Mouse (Mus musculus) limb, embryonic 12.5 days (tissue): ENCODE measurements around the gene Psmc6. TPM values are rescaled to one million over a fixed set of nuclear protein-coding genes. Genes with fewer than 3 reads are reported as not detected.
A peak's percentile ranks its signal among the peaks of the same experiment; 100 is the strongest.

ENCODE experiments used
- ATAC-seq: fragments of 200-750 bp; cut with Nextera tagmentation; 2 replicates; pipeline ENCODE4 v1.8.0; 2017; ENCODE audit warnings: low read depth, moderate TSS enrichment; ENCODE audit not compliant: insufficient number of reproducible peaks, insufficient read depth, low FRiP score, low TSS enrichment
- H3K27ac ChIP-seq: fragments of 300-500 bp; sonication (generic); 2 replicates; pipeline ENCODE4 v1.5.1; 2016; ENCODE audit warnings: mild to moderate bottlenecking, moderate library complexity
- H3K27me3 ChIP-seq: fragments of 300-500 bp; sonication (generic); 2 replicates; pipeline ENCODE4 v1.6.1; 2016; ENCODE audit warnings: mild to moderate bottlenecking, moderate library complexity
- H3K36me3 ChIP-seq: fragments of 300-500 bp; sonication (generic); 2 replicates; pipeline ENCODE4 v1.6.1; 2016; ENCODE audit warnings: mild to moderate bottlenecking, moderate library complexity
- H3K4me1 ChIP-seq: fragments of 300-500 bp; sonication (generic); replicated peaks from 2 replicates; pipeline ENCODE4 v1.6.1; 2016
- H3K4me2 ChIP-seq: fragments of 300-500 bp; sonication (generic); 2 replicates; pipeline ENCODE4 v1.6.1; 2016; ENCODE audit warnings: mild to moderate bottlenecking, moderate library complexity
- H3K4me3 ChIP-seq: fragments of 300-500 bp; sonication (generic); replicated peaks from 2 replicates; pipeline ENCODE4 v1.5.1; 2016; ENCODE audit warnings: mild to moderate bottlenecking
- H3K9ac ChIP-seq: fragments of 300-500 bp; sonication (generic); replicated peaks from 2 replicates; pipeline ENCODE4 v1.6.1; 2016; ENCODE audit warnings: mild to moderate bottlenecking, moderate library complexity
- H3K9me3 ChIP-seq: fragments of 300-500 bp; sonication (generic); 2 replicates; pipeline ENCODE4 v1.6.1; 2016; ENCODE audit warnings: mild to moderate bottlenecking, moderate library complexity
- WGBS: fragments of 180-500 bp; shearing (Covaris S2); methylation state at CpG from one replicate; pipeline ENCODE4 v1.1.7; 2016; 5-methylcytosine and 5-hydroxymethylcytosine counted together
- polyA plus RNA-seq: library from polyadenylated mRNA; unstranded; fragments of >200 nt; fragmentation: Nextera tagmentation; extraction: Ambion mirVana; gene quantifications from 2 replicates; pipeline ENCODE4 v1.2.1, GENCODE M21; 2016

Psmc6 gene
- polyA plus RNA-seq, 1 experiment from 2014 or later, result 196 TPM

DNA sequence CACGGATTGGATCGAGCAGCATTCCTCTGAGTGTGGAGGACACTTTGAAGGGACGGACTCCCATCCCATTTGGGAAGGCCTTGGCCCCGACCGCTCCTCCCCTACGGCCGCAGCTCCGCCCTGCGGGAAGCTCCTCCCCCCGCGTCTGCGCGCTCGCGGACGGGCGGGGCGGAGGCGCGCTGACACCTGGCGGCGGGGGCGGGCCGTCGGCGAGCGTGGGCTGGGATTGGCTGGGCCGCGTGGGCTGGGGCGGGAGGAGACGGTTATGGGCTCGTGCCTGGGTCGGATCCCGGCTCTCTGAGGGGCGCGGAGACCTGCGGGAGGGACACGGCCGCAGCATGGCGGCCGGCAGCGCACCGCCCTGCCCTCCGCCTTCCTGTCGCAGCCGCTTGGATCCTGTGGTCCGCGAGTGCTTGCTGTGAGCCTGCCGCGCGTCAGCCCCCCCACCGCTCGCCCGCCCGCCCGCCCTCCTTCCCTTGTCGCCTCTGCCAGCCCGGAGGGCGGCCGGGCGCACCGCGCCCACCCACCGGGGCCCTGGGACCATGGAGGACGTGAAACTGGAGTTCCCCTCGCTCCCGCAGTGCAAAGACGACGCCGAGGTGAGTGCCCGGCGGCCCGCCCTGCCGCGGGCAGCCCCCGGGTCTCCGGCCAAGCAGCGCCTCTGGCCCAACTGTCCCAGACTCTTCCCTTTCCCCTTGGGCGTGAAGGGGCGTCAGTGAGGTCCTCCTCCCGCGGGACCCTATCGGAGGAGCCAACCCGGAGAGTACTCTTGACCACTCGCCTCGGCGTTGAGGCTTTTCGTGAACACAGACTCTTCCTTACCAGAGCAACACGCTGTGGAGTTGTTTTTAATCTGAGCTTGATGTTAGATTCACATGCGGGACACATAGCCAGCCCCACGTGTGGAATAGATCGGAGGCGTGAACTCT, 21.6 kb downstream of the Psmc6 start, which contains the start of gene Styx:
Gene Styx (plus strand): TSS at position 163 of the 929 bp plus-strand sequence.
- Histone ChIP-seq H3K4me3 (peak within 1 kb of the TSS; percentile 75), H3K27ac (peak within 1 kb of the TSS; percentile 78), H3K36me3 (peaks cover 29% of the 10 kb centered on the region), H3K9ac (peak within 1 kb of the TSS; percentile 78), H3K9me3 (no peaks in the 10 kb centered on the region), H3K4me2 (peak within 1 kb of the TSS; percentile 67), H3K27me3 (no peaks in the 10 kb centered on the region), H3K4me1 (peaks cover 17% of the 10 kb centered on the region)
- ATAC-seq, result peak; percentile 98
- under 1% methylated on average over 60 of the region's 93 CpGs for WGBS

GRCm38 (mm10) chr14:45364211-45365195, 34.9 kb downstream of the Psmc6 start:
- Histone ChIP-seq H3K4me1 (peaks cover 3% of the 10 kb centered on the region; the same call in 1 of the 2 replicates), H3K36me3 (peaks cover 25% of the 10 kb centered on the region), H3K27ac (no peak overlapping the region), H3K9me3 (peaks cover 3% of the 10 kb centered on the region; the same call in 1 of the 2 replicates), H3K9ac (no peak overlapping the region), H3K4me3 (no peak overlapping the region), H3K27me3 (no peaks in the 10 kb centered on the region), H3K4me2 (no peak overlapping the region)
- WGBS, result 81% methylated on average over 16 of the region's 16 CpGs
- no peak for ATAC-seq

DNA sequence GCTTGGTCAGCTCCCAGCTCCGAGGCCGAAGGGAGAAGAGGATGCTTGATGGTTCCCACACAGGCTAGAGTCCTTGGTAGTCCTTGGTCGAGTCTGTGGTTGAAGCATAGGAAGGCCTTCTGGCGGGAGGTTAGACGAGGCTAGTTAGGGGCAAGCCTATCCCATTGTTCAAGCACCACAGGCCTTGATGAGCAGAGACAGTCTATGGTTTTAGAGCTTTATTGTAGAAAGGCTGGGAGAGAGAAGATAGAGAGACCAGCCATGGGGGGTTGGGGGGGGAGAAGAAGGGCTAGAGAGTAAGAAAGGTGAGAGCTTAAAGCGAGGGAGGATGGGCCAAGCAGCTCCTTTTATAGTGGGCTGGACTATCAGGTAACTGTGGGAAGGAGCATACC, 35.6 kb downstream of the Psmc6 start:
- no peak overlapping the region for H3K9ac ChIP-seq
- H3K4me3 ChIP-seq, result no peak overlapping the region
- H3K9me3 ChIP-seq, result peaks cover 8% of the 10 kb centered on the region; the same call in 1 of the 2 replicates
- no peak overlapping the region for H3K4me2 ChIP-seq
- H3K27me3 ChIP-seq, result no peaks in the 10 kb centered on the region
- H3K36me3 ChIP-seq, result peaks cover 28% of the 10 kb centered on the region
- no peak for ATAC-seq
- no peak overlapping the region for H3K27ac ChIP-seq
- H3K4me1 ChIP-seq, result peaks cover 3% of the 10 kb centered on the region; the same call in 1 of the 2 replicates
- 91% methylated on average over 6 of the region's 6 CpGs for WGBS

DNA sequence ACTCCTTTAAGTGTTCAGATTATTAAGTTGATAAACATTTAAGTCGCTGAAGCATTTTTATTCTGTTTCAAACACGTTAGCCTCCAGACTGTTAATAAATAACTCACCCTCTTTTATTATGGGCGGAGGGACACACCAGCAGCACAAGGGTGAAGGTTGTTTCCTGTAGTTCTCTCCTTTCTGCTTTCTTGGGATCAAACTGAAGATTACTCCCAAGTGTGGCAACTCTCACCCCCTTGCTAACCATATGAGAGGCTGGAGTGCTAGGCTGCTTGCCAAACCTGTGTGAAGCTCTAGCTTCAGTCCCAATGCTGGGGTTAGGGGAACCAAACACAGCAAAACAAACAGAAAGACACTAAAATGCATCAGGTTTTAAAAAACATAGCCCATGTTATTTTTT, 49.2 kb downstream of the Psmc6 start:
- WGBS, result 90% methylated on average over 3 of the region's 3 CpGs
- H3K4me3 ChIP-seq, result no peak overlapping the region
- H3K4me1 ChIP-seq, result no peaks in the 10 kb centered on the region
- no peak for ATAC-seq
- H3K27me3 ChIP-seq, result no peaks in the 10 kb centered on the region
- H3K27ac ChIP-seq, result no peak overlapping the region
- H3K9me3 ChIP-seq, result no peaks in the 10 kb centered on the region
- H3K4me2 ChIP-seq, result no peak overlapping the region
- peaks cover 40% of the 10 kb centered on the region for H3K36me3 ChIP-seq
- H3K9ac ChIP-seq, result no peak overlapping the region

DNA sequence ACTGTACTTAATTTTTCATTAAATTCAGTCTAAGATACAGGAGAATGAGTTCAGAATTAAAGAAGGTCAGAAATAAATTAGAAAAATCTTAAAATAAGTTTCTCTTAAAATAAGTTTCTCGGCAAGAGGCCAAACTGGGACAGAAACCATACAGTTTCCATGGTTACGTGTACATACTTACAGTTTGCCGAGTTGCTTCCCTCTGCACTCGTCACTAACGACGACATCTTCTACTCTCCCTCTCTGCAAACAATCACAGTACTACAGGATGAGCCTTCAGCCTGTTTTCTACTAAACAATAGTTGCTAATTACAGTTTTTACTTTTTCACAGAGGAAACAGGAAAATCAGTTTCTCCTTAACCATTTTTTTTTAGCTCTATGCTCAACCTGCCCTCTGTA, 51.2 kb downstream of the Psmc6 start:
- H3K4me2 ChIP-seq, result no peak overlapping the region
- H3K4me3 ChIP-seq, result no peak overlapping the region
- H3K27me3 ChIP-seq, result no peaks in the 10 kb centered on the region
- no peak overlapping the region for H3K27ac ChIP-seq
- H3K36me3 ChIP-seq, result peaks cover 40% of the 10 kb centered on the region
- ATAC-seq, result no peak
- H3K4me1 ChIP-seq, result no peaks in the 10 kb centered on the region
- 90% methylated on average over 6 of the region's 6 CpGs for WGBS
- H3K9me3 ChIP-seq, result no peaks in the 10 kb centered on the region
- no peak overlapping the region for H3K9ac ChIP-seq

- 81% methylated on average over 4 of the region's 4 CpGs for WGBS
- no peak for ATAC-seq
- Histone ChIP-seq H3K4me2 (no peak overlapping the region), H3K4me3 (no peak overlapping the region), H3K4me1 (peaks cover 9% of the 10 kb centered on the region), H3K27ac (no peak overlapping the region), H3K36me3 (peaks cover 40% of the 10 kb centered on the region), H3K9ac (no peak overlapping the region), H3K9me3 (no peaks in the 10 kb centered on the region), H3K27me3 (no peaks in the 10 kb centered on the region)
Measured at GRCm38 (mm10) chr14:45382912-45383311, 53.3 kb downstream of the Psmc6 start.

DNA sequence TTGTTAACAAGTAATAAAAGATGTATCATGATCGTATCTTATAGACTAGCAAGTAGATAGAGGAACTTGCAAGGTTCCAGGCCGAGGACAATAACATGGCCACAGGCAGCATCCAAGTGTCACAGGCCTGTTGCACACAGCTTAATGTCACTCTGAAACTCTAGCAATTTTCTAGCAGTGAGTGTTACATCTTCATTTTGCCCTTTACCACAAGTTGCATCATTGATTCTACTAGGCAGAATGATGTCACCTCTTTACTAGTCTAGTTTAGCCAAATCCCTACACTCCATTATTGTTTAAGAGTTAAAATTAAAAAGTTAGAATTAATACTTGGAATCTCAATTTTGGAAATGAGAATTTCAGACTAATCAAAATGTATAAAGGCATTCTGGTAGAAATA, 56.0 kb downstream of the Psmc6 start:
- H3K9ac ChIP-seq, result no peak overlapping the region
- H3K4me2 ChIP-seq, result no peak overlapping the region
- no peak for ATAC-seq
- H3K4me1 ChIP-seq, result peaks cover 14% of the 10 kb centered on the region
- no peak overlapping the region for H3K4me3 ChIP-seq
- WGBS, result 79% methylated on average over 2 of the region's 2 CpGs
- H3K27ac ChIP-seq, result no peak overlapping the region
- no peaks in the 10 kb centered on the region for H3K9me3 ChIP-seq
- no peaks in the 10 kb centered on the region for H3K27me3 ChIP-seq
- peaks cover 18% of the 10 kb centered on the region for H3K36me3 ChIP-seq

DNA sequence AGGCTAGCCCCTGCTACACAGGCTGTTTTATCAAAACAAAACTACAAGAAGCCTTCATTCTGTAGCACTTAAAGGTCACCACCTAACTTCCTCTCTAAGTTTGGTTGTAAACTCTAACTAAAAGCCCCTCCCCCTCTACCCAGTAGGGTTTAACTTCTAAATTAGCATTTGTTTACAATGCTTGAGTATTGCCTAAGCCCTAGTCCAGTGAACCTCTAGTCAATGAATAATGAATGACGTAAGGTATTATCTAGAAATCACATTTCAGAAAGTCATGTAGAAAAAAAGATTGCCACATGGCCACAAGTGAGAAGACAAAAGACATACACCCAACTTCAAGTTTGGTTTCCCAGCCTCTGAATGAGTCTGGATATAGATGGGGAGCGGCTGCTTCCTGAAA, 57.9 kb downstream of the Psmc6 start:
- ATAC-seq, result no peak
- H3K4me1 ChIP-seq, result peaks cover 14% of the 10 kb centered on the region
- no peak overlapping the region for H3K27ac ChIP-seq
- no peaks in the 10 kb centered on the region for H3K27me3 ChIP-seq
- peak overlapping the region; percentile 66 for H3K4me2 ChIP-seq
- peaks cover 5% of the 10 kb centered on the region; the same call in 1 of the 2 replicates for H3K36me3 ChIP-seq
- H3K9ac ChIP-seq, result no peak overlapping the region
- 20% methylated on average over 2 of the region's 2 CpGs for WGBS
- H3K9me3 ChIP-seq, result no peaks in the 10 kb centered on the region
- peak overlapping the region; percentile 81 for H3K4me3 ChIP-seq

GRCm38 (mm10) chr14:45388345-45389181, 59.0 kb downstream of the Psmc6 start:
- ATAC-seq, result peak; percentile 94
- under 1% methylated on average over 70 of the region's 71 CpGs for WGBS
- Histone ChIP-seq H3K9ac (peak overlapping the region; percentile 86), H3K27ac (peak overlapping the region; percentile 87), H3K4me2 (peak overlapping the region; percentile 66), H3K36me3 (no peaks in the 10 kb centered on the region), H3K9me3 (no peaks in the 10 kb centered on the region), H3K4me1 (peaks cover 14% of the 10 kb centered on the region), H3K4me3 (peak overlapping the region; percentile 81), H3K27me3 (no peaks in the 10 kb centered on the region)

- ATAC-seq, result peak; percentile 54
- peak overlapping the region; percentile 87 for H3K27ac ChIP-seq
Measured at GRCm38 (mm10) chr14:45389194-45389593, 59.6 kb downstream of the Psmc6 start.

More at GRCm38 (mm10) chr14:45389194-45389593, 59.6 kb downstream of the Psmc6 start:
- WGBS, result 27% methylated on average over 3 of the region's 3 CpGs
- H3K4me2 ChIP-seq, result peak overlapping the region; percentile 66
- H3K36me3 ChIP-seq, result no peaks in the 10 kb centered on the region
- H3K27me3 ChIP-seq, result no peaks in the 10 kb centered on the region
- peak overlapping the region; percentile 81 for H3K4me3 ChIP-seq
- H3K9ac ChIP-seq, result peak overlapping the region; percentile 86; the same call in 1 of the 2 replicates
- H3K9me3 ChIP-seq, result no peaks in the 10 kb centered on the region
- H3K4me1 ChIP-seq, result peaks cover 14% of the 10 kb centered on the region
